Mouse (Mus musculus) E14TG2a.4 (cell line): ENCODE results near the gene Garem2.

ENCODE experiments used
- CTCF ChIP-seq: conservative IDR thresholded peaks from 2 replicates; pipeline ENCODE4 v1.5.1; 2014; ENCODE audit warnings: low read length
- NANOG ChIP-seq: IDR thresholded peaks from 2 replicates; pipeline ENCODE4 v1.6.1; 2014; ENCODE audit warnings: borderline replicate concordance, low read length, mixed read lengths

GRCm38 (mm10) chr5:30092701-30093100 lies 12.3 kb upstream of the Garem2 start:
- TF ChIP-seq CTCF (no peak), NANOG (no peak)
